Mouse (Mus musculus): ENCODE measurements around the gene Ccdc162.

Ccdc162 gene

DNA sequence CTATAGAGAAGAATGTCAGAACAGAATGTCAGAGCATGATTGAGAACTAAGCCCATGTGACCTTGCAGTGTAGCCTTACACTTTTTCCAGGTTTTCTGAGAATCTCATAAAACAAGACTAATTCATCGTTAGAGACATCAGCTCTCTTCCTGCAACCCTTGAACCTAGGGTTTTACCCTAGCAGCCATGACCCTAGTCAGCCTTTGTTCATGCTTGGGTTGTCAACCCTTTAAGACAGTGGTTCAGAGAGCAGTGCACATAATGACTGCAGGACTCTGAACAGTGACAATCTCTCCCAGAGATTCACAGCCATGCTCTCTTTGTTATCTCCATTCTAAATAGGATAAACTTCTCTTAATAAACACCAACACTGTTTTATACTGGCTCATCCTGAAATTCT lies 137.9 kb downstream of the Ccdc162 start:
- DNase-seq (ENCODE audit: low read depth, low spot score): no peak

- DNase-seq (ENCODE audit: low read depth, low spot score): no peak
These were observed 140.1 kb downstream of the Ccdc162 start for GRCm38 (mm10) chr10:41576328-41576833.

GRCm38 (mm10) chr10:41575451-41576327 lies 140.7 kb downstream of the Ccdc162 start:
- no peak for DNase-seq (ENCODE audit: low read depth, low spot score)

GRCm38 (mm10) chr10:41573190-41573589 lies 143.2 kb downstream of the Ccdc162 start:
- DNase-seq (ENCODE audit: low read depth, low spot score): no peak

GRCm38 (mm10) chr10:41572274-41572673 lies 144.2 kb downstream of the Ccdc162 start:
- DNase-seq (ENCODE audit: low read depth, low spot score): no peak

DNA sequence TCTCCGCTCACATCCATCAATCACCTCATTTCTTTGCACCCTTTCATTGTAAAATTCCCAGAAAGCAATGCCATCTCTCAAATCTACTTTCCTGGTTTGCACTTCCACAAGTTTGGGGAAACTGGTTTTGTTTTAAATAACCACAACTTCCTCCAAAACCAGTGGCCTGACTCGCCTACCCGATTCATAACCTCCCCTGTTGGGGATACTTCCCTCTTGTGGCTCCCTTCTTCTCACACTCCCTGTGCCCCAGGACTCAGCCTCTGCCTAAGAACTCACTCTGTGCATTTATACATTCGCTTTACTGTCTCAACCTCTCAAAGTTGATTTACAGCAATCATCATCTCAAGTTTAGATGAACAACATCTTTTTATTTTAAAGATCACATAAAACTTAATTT lies 145.4 kb downstream of the Ccdc162 start:
- DNase-seq (ENCODE audit: low read depth, low spot score): no peak

DNA sequence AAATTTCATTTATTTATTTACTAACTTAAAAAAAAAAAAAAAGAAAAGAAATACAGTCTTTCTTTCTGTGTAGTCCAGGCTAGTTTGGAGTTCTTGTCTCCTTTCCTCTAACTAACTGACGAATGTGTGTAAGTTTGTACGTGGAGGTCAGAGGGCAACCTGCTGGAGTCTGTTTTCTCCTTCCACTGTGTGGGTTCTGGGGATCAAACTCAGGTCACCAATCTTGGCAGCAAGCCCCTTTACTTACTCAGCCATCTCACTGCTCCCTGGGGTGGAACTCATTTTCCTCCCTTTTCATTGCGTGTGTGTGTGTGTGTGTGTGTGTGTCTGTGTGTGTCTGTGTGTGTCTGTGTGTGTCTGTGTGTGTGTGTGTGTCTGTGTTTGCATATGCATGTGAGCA lies 148.1 kb downstream of the Ccdc162 start:
- DNase-seq (ENCODE audit: low read depth, low spot score): no peak

DNA sequence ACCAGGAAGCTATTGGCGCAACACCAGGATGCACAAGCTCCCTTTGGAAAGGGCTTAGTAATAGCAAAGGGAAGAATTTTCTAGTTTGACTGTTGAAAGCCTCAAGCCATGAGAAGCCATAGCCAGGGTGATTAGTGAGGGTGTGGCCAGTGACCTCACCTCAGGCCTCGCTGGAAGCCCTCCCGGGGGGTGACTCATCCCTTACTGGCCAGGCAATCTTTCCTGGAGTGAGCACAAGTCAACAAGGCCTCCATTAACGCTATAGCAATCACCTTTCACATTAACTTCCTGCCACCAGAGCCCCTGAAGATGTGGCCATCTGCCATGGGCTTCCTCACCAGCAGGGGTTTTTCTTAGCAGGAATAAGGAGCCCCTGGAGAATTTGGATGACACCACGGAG lies 151.3 kb downstream of the Ccdc162 start:
- no peak for DNase-seq (ENCODE audit: low read depth, low spot score)

DNA sequence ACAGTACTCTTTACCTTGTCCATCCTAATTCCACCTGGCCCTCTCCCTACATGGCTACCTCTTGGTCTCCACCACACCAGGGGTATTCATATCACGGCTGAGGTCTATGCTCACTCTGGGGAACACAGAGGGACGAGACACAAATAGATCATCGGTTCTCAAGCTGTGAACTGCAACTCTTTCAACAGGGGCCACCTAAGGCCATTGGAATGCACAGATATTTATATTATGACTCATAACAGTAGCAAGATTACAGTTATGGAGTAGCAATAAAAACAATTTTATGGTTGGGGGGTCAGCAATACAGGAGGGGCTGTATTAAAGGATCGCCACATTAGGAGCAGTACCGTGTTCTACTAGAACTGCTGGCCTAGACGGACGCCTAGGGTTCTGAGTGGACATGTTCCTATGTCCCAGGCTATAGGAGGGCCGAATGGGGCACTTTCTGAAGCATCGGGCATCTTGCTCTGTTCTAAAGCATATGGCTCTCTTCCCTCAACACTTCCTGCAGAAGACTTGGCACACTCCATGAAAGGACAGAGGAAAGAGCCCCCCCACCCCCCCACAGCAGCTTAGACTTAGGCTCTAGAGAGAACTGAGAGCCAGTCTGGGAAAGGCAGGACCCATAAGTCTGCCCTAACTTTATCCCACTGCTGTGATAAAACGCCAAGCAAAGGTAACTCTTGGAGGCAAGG lies 154.6 kb downstream of the Ccdc162 start:
- DNase-seq (ENCODE audit: low read depth, low spot score): no peak

- no peak for DNase-seq (ENCODE audit: low read depth, low spot score)
These were observed 158.0 kb downstream of the Ccdc162 start for GRCm38 (mm10) chr10:41558401-41558800.

- DNase-seq (ENCODE audit: low read depth, low spot score): no peak
These were observed 161.4 kb downstream of the Ccdc162 start for GRCm38 (mm10) chr10:41555081-41555480.

GRCm38 (mm10) chr10:41553711-41554110 lies 162.7 kb downstream of the Ccdc162 start:
- DNase-seq (ENCODE audit: low read depth, low spot score): no peak

DNA sequence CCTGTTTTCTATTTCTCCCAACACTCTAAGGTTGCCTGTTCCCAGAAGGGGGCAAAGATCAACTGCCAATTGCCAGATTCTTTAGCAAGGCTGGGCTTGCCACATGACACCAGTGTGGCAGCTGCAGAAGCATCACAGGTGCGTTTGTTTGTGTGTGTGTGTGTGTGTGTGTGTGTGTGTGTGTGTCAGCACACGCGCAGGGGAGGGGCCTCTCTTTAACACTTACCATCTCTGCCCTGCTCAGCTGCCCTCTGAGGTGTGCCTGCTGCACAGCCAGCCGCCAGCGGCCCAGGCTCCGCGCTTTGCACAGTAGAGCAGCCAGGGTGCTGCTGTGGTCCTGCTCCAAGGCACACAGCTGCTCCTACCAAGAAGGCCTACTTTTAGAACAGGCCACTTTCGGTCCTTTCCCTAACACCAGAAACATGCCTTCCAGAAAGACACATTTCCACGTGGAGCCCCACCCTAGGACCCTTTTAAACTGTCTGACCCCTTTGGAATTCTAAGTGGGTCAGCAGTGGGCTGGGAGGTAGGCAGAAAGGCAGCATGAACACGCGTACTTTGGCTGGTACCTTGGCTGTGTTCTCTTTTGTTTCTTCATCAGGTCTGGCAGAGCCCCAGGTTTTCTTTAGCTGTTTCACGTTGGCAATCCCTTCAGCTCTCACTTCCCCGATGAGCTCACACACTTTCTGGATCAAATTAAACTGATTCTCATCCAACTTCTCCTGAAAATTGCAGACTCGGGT lies 163.4 kb downstream of the Ccdc162 start:
- DNase-seq (ENCODE audit: low read depth, low spot score): no peak

DNA sequence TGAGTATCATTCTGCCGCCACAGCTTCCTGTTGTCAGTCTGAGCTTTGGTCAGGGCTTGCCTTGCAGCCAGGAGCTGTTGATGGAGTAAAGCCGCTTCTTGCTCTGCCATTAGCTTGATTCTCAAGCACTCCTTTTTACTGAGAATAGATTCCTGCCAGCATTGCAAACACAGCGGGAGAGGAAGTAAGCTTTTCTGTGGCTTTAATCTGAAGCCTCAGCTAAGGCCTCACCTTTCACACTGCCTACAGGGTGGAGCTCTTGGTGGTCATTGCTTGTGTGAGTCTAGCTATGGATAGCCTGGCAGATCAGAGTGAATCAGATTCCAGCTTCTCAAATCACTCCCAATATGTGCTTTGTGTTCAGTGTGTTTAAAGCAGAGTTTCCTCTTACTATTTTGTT lies 164.1 kb downstream of the Ccdc162 start:
- DNase-seq (ENCODE audit: low read depth, low spot score): peak; percentile 47

- DNase-seq (ENCODE audit: low read depth, low spot score): no peak
These were observed 165.7 kb downstream of the Ccdc162 start for GRCm38 (mm10) chr10:41550711-41551110.

GRCm38 (mm10) chr10:41546396-41547165 lies 169.9 kb downstream of the Ccdc162 start:
- no peak for DNase-seq (ENCODE audit: low read depth, low spot score)

DNA sequence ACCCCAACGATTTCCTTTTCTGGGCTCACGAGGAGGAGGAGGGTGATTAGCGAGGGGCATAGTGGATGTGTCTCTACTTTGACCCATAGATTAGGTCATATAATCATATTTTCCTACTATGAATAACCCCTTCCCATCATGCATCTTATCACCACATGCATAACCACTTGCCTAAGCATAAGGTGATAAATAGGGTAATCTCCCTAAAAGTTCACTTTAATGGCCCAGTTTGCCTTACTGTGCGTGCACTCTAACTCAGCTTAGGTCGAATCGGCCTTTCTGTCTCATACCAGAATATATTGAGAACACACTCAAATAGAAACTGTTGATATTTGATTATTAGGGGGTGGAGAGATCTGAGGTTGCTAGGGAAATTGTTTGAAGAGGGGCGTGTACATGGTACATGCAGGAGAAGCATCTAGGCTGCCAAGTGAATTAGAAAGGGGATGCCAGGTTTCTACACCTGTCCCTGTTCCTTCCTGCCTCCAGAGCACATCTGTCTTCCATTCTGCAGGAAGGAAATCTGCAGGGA lies 171.1 kb downstream of the Ccdc162 start:
- DNase-seq (ENCODE audit: low read depth, low spot score): no peak

DNA sequence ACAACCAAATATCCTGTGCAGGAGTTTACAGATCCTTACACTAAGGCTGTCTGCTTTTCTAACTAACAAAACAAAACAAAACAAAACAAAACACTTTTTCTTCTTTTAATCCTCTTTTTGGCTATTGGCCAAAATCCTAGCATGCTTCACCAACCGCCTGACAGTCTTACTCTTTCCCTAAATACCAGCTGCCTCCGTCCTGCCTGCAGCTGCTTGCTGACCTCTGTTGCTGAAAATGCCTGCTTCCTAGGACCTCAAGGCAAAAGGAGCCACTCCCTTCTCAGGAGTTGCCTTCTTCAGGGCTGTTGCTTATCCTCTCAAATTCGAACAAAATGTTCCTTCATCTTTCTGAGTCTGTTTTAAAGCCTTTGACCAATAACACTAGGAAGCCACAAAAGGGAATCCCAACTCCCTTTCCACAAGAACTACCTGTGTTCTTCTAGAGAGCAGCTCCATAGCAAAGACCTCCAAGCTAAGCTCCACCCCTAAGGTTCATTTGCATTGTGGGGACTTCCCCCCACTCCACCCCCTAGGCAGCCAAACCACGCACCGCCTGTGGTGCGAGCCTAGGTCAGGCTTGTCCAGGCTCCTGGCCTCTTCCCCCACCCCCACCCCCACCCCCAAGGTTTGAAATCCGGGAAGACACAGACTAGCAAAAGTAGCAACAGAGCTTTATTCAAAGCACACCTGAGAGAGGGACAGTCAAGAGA lies 171.8 kb downstream of the Ccdc162 start:
- peak; percentile 64 for DNase-seq (ENCODE audit: low read depth, low spot score)

DNA sequence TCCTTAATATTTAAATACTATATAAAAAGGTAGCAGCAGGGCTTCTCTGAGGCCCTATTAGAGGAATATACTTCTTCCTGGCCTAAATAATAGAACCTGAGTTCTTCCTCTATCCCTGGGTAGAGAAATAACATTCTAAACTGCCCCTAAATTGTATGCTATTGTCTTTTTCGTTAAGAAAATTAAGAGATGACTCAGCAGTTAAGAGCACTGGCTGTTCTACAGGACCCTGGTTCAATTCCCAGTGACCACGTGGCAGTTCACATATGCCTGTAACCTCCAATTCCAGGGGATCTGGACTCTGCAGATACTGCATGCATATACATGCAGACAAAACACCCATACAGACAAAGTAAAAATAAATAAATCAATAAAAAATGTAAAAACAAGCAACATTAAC lies 172.6 kb downstream of the Ccdc162 start:
- no peak for DNase-seq (ENCODE audit: low read depth, low spot score)

- no peak for DNase-seq (ENCODE audit: low read depth, low spot score)
These were observed 173.0 kb downstream of the Ccdc162 start for GRCm38 (mm10) chr10:41543439-41543838.
